Mouse (Mus musculus): ENCODE measurements around the gene Gnl2.

Gnl2 gene

GRCm38 (mm10) chr4:125084403-125085345 is 68.3 kb downstream of the Gnl2 start, which contains the start of gene Meaf6:
Meaf6 (plus strand) TSS chr4:125085134.
- 2% methylated on average over 63 of the region's 63 CpGs for WGBS

- under 1% methylated on average over 45 of the region's 45 CpGs for WGBS
These were observed 69.0 kb downstream of the Gnl2 start for GRCm38 (mm10) chr4:125085346-125085841.

DNA sequence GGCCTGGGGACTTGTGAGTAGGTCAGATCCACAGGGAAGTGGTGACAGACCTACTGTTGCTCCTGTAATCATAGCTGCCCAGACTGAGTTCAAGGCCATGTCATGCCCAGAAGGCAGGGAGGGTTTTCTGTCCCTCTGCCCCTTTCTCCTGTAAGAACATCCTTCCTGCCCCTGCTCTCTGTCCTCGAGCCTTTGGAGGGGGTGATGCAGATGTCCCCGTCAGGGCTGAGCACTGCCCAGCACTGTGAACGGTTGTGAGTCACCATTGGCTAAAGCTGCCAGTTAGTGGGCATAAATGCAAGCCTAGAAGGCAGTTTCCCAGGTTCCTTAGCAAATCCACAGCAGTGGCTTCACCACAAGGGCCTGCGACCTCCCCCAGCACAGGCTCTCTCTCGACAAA is 76.6 kb downstream of the Gnl2 start:
- 72% methylated on average over 5 of the region's 5 CpGs for WGBS

GRCm38 (mm10) chr4:125096066-125096465 is 79.7 kb downstream of the Gnl2 start:
- WGBS, result 71% methylated on average over 5 of the region's 5 CpGs

DNA sequence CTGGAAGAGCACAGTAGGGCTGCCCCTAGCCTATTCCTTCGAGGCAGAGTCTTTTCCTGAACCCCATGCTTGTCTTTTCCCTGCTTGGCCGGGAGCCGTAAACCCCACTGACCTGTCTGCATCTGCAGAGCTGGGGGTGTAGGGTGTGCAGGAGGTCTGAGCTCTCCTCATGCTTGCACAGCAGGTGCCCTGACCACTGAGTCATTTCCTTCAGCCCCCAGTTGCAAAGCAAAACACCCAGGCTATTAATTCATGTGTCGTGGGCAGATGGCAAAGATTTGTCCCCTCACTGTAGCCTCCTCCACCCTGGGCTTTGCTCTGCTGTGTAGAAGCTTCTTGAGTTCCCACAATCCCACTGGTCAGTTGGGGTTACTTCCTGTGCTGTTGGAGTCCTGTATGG is 81.0 kb downstream of the Gnl2 start:
- WGBS, result 61% methylated on average over 4 of the region's 4 CpGs

DNA sequence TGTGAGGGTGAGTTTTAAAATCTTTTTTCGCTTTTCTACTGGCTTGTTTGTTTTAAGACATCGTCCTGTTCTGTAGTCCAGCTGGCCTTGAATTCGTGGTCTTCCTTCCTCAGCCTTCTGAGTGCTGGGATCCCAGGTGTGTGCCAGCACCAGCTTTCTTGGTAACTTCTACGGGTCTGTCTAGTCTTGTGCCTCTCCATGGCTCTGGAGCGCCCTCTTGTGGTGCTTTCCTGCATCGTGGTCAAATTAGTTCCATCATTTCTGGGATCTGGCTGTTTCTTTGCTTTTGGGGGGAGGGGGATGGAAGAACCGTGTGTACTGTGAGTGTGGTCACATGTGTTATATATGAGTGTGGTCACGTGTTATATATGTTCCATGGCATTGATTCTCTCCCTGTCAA is 83.1 kb downstream of the Gnl2 start:
- WGBS, result 9% methylated on average over 8 of the region's 8 CpGs

DNA sequence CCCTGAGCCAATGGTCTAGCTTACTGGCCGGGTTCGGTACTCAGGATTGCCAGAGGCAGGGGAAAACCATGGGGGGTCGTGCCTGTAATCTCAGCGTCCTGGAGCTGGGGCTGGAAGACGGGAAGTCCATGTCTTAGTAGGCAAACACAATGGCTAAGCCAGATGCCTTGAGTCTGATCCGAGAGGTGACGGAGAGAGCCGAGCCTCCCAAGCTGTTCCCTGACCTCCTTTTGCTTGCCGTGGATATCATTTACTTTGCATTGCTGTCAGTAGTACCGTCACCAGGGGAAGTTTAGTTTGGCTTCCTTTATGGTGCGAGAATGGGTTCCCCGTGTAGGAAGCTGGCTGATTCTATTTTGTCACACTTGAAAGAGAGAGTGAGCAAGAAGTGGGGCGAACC is 84.9 kb downstream of the Gnl2 start:
- WGBS, result 42% methylated on average over 13 of the region's 13 CpGs

Data from cerebral cortex, adult 2 months (tissue).